Mouse (Mus musculus) brain, embryonic 14.5 days (tissue): Measurements from ENCODE around the gene Cacna2d3. TPM values are rescaled to one million over a fixed set of nuclear protein-coding genes. Genes with fewer than 3 reads are reported as not detected.
A peak's percentile ranks its signal among the peaks of the same experiment; 100 is the strongest.

Experiments used
- DNase-seq: peaks from one replicate; pipeline ENCODE4 v3.0.0-alpha.2; 2011; ENCODE audit warnings: low read depth
- CTCF ChIP-seq: fragments of 200-500 bp; IDR thresholded peaks from 2 replicates; pipeline ENCODE4 v1.5.1; 2012; ENCODE audit warnings: inconsistent platforms, mild to moderate bottlenecking, moderate library complexity, borderline replicate concordance; ENCODE audit not compliant: insufficient read depth, insufficient read length; ENCODE audit errors: extremely low read depth
- POLR2A ChIP-seq: fragments of 200-500 bp; IDR thresholded peaks from 2 replicates; pipeline ENCODE4 v1.6.1; 2012; ENCODE audit warnings: mild to moderate bottlenecking, inconsistent platforms, borderline replicate concordance; ENCODE audit not compliant: poor library complexity, insufficient read depth, insufficient read length, severe bottlenecking; ENCODE audit errors: extremely low read depth
- polyA plus RNA-seq: library from polyadenylated mRNA; depleted of rRNA; stranded (reverse); fragments of >200 nt; gene quantifications from 2 replicates; pipeline ENCODE4 v1.2.3, GENCODE M21; 2012; rRNA removed

The Cacna2d3 gene
- 23.9 and 32.5 TPM in 2 replicates for polyA plus RNA-seq

DNA sequence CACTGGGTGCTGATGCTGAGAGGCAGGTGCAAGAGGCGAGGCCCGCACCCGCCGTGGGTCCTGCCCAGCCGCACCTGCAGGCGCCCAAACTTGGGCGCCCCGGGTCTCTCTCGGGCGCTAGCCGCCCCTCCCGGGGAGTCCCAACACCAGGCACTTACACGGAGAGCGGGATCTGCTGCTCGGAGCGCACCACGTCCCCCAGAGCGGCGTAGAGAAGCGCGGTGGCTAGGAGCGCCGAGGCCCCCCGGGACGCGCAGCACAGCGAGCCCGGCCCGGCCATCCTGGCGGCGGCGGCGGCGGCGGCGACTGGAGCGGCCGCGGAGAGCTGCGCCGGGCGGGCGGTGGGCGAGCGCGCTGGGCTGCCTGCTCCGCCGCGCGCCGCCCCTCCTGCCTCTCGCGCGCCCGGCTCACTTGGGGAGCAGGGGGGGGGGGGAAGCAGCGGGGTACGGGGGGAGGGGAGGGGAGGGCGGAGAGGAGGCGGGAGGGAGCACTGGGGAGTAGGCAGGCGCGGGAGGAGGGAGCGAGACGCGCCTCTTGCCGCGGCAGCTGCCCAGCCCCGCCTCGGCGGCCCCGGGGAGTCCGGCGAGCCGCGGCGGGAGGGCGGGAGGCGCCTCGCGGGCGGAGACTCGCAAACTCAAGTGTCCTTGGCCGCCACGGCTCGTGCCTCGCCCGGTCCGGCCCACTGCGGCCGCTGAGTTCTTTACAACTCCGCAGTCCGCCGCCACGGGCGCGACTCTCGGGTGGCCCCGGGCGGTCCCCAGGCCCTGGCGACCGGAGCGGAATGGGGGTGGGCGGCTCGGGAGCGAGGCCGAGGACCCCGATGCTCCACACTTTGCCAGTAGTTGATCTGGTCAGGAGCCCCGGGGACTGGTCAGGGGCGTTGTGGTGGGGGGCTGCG, at the start of gene Cacna2d3:
TSS of gene Cacna2d3 (minus strand) at position 377 of the 898 bp plus-strand sequence.
- peak; percentile 67 for TF ChIP-seq POLR2A
- TF ChIP-seq CTCF, result no peak
- peak; percentile 83 for DNase-seq

DNA sequence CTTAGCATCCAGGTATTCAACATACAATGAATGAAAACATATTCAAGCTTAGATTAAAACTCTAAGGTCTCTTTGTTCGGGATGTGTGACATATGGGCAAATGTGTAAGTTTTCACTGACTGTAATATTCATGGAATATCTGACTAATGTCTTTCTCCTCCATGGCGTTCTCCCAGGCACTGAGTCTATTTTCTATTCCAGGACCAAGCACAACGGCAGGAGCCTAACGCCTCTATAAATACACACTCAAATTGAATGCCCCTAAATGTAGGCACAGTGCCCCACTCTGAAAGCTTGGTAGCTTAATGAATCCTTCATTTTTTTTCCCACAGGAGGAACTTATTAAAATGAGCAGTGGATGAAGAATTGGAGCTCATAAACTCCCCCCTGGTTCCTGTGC, 47.8 kb upstream of the Cacna2d3 start:
- TF ChIP-seq POLR2A, result no peak
- no peak for TF ChIP-seq CTCF
- no peak for DNase-seq

DNA sequence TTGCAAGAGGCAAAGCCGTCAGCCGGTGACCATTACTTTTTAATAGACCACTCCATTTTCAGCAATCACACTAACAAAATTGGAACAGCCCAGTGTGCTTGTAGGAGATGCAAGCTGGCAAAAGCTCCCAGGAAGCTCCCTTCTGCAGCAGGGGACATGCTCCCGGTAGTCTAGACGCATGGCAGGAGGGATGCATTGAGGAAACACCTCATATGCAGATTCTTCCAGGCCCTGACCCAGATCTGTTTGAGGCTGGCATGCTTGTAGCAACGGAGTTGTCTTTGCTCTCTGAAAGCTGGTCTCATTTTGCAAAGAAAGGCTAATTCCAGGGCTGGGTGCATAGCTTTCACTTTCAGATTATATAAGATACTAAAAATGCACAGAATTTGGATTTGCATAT, 31.2 kb upstream of the Cacna2d3 start:
- TF ChIP-seq CTCF, result no peak
- no peak for TF ChIP-seq POLR2A
- DNase-seq, result no peak

DNA sequence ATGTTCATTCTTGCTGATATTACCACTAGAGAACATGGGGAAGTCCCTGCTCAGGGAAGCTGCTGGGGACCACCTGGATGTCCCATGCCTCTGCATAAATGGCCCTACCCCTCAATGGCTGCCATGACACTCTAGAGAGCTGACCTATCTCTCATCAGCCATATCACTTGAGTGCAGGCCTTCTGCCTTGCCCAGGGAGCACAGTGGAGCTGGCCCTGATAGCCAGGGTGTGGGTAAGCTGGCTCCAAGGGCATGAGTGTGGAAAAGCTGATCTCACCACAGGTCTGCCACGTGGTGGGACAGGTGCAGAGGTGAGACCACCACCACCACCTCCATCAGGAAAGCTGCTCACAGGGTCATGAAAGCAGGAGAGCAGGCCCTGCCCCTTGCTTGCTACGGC, 17.1 kb upstream of the Cacna2d3 start:
- no peak for DNase-seq
- TF ChIP-seq POLR2A, result no peak
- TF ChIP-seq CTCF, result no peak

DNA sequence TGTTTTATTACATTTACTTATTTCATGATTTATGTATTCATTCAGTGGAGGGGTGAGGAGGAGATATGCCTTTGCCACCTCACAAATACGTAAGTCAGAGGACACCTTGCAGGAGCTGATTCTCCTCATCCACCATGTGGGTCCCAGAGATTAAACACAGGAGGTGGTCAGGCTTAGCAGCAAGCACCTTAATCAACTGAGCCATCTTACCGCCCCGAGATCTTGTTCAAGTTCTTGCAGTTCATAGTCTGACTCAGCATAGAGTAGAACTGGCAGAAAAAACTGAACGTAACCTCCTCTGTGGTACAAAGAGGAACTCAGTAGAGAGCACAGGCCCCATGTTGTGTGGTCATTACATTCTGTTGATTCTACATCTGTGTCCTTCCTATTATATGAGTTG, 8.6 kb upstream of the Cacna2d3 start:
- TF ChIP-seq CTCF, result no peak
- no peak for TF ChIP-seq POLR2A
- no peak for DNase-seq

DNA sequence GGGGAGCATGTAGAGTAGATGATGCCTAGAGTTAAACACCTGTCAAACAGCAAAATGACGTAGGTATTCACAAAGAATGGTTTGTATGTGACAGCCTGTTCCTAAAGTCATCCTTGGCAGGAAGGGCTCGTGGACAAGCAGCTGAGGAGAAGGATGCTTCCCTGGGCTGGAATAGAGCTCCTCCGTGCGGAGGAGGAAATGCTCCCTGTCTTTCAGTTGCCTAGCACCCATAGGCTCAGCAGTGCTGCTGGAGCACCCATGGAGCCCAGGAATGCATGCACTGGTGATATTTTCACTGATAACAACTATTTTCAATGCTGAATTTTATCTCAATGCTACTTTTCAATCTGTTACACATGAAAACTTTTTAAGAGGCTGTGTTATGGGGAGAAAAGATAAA, 7.3 kb upstream of the Cacna2d3 start:
- DNase-seq, result no peak
- TF ChIP-seq POLR2A, result no peak

DNA sequence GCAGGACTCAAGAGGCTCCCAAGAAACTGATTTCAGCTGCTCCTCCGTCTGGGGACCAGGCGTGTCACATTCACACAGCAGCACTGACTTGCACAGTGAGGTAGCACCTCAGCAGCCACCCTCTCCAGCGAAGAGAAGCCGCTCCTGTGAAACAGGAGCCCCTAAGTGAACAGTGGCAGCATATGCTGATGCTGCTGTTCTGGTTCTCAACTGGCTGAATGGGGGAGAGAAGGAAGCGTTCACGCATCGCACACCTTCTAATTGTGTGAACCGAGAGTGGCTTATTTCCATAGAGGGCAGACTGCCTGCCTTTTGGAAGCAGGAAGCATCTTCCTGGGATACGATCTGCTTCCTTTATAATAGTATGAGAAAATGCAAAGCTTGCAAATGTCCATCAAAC, 5.9 kb upstream of the Cacna2d3 start:
- DNase-seq, result peak; percentile 20
- no peak for TF ChIP-seq CTCF
- no peak for TF ChIP-seq POLR2A

DNA sequence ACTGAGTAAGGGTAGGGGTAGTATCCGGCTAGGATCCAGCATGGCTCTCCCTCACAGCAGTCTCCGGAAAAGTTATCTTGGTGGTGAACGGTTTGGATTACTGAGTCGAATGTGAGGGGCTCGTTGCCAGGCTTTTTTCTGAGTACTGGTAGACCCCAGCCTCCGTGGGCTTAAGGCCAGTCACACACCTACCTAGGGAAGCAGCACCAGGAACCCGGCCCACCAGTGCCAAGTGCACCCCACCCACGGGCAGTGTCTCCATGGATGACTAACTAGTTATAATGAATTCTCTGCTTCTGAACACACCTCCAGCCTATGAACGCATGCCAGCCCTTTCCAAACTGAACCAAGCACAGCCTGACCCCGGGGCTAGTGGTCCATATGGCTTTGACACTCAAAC, 1.6 kb upstream of the Cacna2d3 start:
- TF ChIP-seq CTCF, result no peak
- no peak for TF ChIP-seq POLR2A
- no peak for DNase-seq

DNA sequence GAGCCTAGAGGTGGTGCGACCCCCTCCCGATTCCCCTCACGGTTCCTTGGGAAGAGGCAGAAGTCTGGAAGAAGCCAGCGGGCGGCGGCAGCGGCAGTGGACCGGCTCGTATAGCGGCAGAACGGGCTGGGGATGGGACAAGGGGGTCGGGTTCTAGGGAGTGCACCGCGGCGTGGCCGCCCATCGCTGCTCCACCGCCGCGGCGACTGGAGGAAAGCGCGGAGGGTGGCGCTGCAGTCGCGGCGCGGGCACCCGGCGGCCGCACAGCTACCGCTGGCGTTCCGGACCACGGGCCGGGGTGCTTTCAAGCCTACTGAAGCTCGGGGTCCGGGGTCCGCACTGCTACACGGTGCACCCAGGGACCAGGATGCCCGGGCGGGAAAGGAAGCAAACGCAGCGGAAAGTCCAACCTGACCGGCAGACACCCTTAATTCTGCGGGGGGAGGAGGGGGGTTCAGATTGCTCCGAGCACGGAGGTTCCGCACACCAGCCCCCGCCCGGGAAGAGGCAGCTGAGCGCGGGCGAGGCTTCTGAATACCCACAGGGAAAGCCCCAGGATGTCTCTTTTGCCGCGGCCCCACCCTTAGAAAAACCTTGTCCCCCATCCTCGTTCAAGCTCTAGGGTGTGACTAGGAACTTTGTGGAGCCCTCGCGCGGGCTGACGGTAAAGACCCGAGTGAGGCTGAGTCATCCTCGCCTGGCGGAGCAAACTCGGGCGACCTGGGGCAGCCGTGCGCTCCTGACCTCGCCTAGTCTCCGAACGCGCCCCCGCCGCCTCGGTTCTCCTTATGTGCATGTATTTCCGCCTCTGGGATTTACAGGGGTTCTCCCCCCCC, 940 bp upstream of the Cacna2d3 start:
- no peak for TF ChIP-seq POLR2A
- 0 out of 2 replicates have a peak, but pooled peaks have one; percentile 11 for TF ChIP-seq CTCF
- peak; percentile 77 for DNase-seq

DNA sequence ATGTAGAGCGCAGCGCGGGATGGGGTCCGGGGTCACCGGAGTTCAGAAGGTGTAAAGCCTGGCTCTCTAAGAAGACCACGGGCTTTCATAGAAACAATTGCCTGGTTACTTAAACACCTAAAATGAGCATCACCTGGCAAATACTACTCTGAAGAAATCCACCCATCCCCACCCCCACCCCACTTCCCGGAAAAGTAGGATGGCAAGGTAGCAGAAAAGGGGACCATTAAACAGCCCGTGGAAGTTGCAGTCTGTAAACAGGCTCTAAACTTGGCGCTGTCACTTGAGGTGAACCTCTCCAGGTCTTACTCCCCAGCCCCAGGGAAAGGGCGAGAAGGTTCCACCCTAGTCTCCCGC, 555 bp downstream of the Cacna2d3 start:
- DNase-seq, result peak; percentile 41
- TF ChIP-seq CTCF, result no peak
- TF ChIP-seq POLR2A, result no peak

DNA sequence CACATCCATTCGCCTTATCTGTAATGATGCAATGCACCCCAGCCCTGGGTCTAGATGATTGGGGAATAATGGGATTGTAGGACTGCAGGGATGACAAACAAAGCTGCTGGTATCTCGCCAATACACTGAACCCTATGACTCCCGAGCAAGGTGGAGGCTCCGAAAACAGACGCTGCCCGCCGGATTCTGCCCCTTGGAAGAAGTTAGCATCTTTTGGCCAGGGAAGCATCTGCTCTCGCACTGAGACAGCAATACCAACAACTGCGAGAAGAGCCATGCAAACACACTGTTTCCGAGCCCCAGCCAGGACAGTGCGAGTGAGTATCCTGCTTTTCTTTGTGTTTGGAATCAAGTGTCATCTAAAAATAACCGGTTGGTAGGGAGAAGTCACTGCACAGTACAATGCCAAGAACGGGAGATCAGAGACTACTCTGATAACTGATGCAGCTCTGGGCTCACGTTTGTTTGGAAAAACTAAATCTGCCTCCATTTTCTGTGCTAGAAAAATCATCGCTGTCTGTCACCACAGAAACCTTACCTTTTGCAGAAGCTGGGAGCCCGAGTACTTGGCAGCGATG, 1.2 kb downstream of the Cacna2d3 start:
- TF ChIP-seq CTCF, result no peak
- TF ChIP-seq POLR2A, result no peak
- DNase-seq, result peak; percentile 52
